Mouse (Mus musculus): ENCODE measurements around the gene Fam216a. TPM values are rescaled to one million over a fixed set of nuclear protein-coding genes. Genes with fewer than 3 reads are reported as not detected.

Fam216a gene
- polyA plus RNA-seq, 1 experiment from 2014 or later, result 153 TPM

DNA sequence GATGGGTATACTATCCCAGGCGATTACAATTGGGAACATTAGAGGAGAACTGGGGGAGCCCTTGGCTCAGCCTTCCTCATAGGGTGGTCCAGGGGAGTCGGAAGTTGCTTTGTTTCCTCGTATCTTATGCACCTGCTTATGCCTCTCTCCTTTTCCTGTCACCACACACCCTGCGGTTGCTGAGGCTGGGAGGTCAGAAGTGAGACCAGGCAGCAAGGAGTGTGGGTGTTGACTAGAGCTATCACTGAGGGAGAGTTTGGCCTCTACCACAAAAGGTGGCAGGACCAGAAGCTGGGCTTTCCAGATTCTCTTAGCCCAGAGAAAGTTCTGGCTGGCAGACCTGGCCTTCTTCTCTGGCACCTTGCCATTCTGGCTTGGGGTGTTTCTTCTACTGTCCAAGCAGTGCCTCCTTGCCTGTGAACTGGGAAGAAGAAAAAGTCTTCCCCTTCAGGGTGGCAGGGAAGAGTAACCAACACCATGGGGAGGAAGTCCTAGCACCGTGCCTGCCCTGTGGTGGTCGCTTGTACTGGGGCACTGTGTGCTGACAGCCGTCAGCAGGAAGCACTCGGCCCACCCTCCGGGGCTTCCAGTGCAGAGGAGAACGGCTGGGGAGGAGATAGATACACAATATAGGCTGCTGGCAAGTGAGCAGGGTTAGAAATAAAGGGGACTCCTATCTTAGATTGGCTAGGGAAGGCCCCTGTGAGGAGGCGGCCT is 54.7 kb downstream of the Fam216a start:
- 77% methylated on average over 11 of the region's 11 CpGs for WGBS
- Histone ChIP-seq H3K4me2 (no peak overlapping the region), H3K27me3 (no peaks in the 10 kb centered on the region), H3K4me3 (no peak overlapping the region), H3K36me3 (no peaks in the 10 kb centered on the region), H3K9ac (no peak overlapping the region), H3K9me3 (no peaks in the 10 kb centered on the region), H3K27ac (replicated peaks) (no peak overlapping the region), H3K4me1 (replicated peaks) (peaks cover 1% of the 10 kb centered on the region; the same call in 1 of the 2 replicates)
- ATAC-seq (ENCODE audit: low FRiP score, low read depth), result no peak

DNA sequence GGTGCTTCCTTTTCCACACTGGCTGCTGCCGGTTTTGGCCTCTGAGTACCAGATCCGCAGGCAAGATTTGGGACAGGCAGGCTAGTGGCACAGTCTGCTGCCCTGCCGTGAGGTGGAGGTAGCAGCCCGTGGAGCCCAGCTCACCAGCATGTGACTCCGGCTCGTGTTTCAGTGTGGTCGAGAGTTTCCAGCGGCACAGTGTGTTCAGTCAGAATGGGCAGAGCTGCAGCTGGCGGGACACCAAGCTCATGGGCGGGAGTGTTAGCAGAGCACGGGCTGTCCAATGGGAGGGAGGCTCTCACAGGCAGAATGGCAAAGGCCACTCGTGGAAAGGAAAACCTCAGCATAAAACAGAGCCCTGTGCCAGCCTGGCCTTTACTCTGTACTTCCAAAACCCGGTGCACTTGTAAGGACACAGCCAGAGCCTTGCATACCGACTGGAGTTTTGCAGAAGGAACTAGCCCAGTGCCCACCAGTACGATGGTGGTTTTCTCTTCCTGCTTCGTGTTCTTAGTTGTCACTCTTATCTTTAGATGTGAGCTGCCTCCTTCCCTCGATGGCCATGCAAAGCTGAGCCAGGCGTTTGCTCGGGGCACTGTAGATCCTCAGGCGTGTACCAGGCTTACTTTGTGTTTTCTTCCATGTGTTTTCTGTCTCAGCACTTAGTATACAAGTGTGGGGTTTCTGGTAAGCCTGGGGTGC is 57.0 kb downstream of the Fam216a start:
- Histone ChIP-seq H3K36me3 (no peaks in the 10 kb centered on the region), H3K4me1 (replicated peaks) (peaks cover 5% of the 10 kb centered on the region; the same call in 1 of the 2 replicates), H3K4me2 (no peak overlapping the region), H3K9me3 (no peaks in the 10 kb centered on the region), H3K27me3 (no peaks in the 10 kb centered on the region), H3K27ac (replicated peaks) (no peak overlapping the region), H3K9ac (no peak overlapping the region), H3K4me3 (no peak overlapping the region)
- WGBS, result 65% methylated on average over 20 of the region's 20 CpGs
- ATAC-seq (ENCODE audit: low FRiP score, low read depth), result peak; percentile 72; the same call in 1 of the 2 replicates

Other genes with a start within 250 kb of the Fam216a start
- gene Ccdc63, start 231.5 kb downstream of the Fam216a start, polyA plus RNA-seq (2015; fragmentation: Nextera tagmentation; extraction: Ambion mirVana), result not detected in 2 replicates
- 210 and 213 TPM in 2 replicates for gene Ppp1cc, start 214.1 kb downstream of the Fam216a start, polyA plus RNA-seq (2015; fragmentation: Nextera tagmentation; extraction: Ambion mirVana)
- 1.4 and 1.6 TPM in 2 replicates for gene Hvcn1, start 165.6 kb downstream of the Fam216a start, polyA plus RNA-seq (2015; fragmentation: Nextera tagmentation; extraction: Ambion mirVana)
- gene Tctn1, start 107.9 kb downstream of the Fam216a start, polyA plus RNA-seq (2015; fragmentation: Nextera tagmentation; extraction: Ambion mirVana), result 5.1 and 5.3 TPM in 2 replicates
- gene Pptc7, start 88.0 kb downstream of the Fam216a start, polyA plus RNA-seq (2015; fragmentation: Nextera tagmentation; extraction: Ambion mirVana), result 8.1 and 8.2 TPM in 2 replicates
- gene Rad9b, start 18.1 kb downstream of the Fam216a start, polyA plus RNA-seq (2015; fragmentation: Nextera tagmentation; extraction: Ambion mirVana), result 19.4 and 20.2 TPM in 2 replicates
- gene Vps29, start 18.0 kb downstream of the Fam216a start, polyA plus RNA-seq (2015; fragmentation: Nextera tagmentation; extraction: Ambion mirVana), result 302 and 317 TPM in 2 replicates
- 39.5 and 45.7 TPM in 2 replicates for gene Gpn3, start 488 bp downstream of the Fam216a start, polyA plus RNA-seq (2015; fragmentation: Nextera tagmentation; extraction: Ambion mirVana)
- gene Arpc3, start 19.5 kb upstream of the Fam216a start, polyA plus RNA-seq (2015; fragmentation: Nextera tagmentation; extraction: Ambion mirVana), result 139 and 142 TPM in 2 replicates
- gene Anapc7, start 49.3 kb upstream of the Fam216a start, polyA plus RNA-seq (2015; fragmentation: Nextera tagmentation; extraction: Ambion mirVana), result 46.0 and 47.7 TPM in 2 replicates
- gene Atp2a2, start 129.9 kb upstream of the Fam216a start, polyA plus RNA-seq (2015; fragmentation: Nextera tagmentation; extraction: Ambion mirVana), result 54.1 and 55.1 TPM in 2 replicates
- gene Ift81, start 242.2 kb upstream of the Fam216a start, polyA plus RNA-seq (2015; fragmentation: Nextera tagmentation; extraction: Ambion mirVana), result 52.9 and 68.5 TPM in 2 replicates